Mouse (Mus musculus): ENCODE results near the gene Scrn2. TPM values are rescaled to one million over a fixed set of nuclear protein-coding genes. Genes with fewer than 3 reads are reported as not detected.
A peak's percentile ranks its signal among the peaks of the same experiment; 100 is the strongest.

The Scrn2 gene
- total and polyA plus RNA-seq, 3 experiments: 14.8 to 26.7 TPM; not detected in 1

GRCm38 (mm10) chr11:97072533-97072932, 42.8 kb downstream of the Scrn2 start (continued):
- TF ChIP-seq NELFE (IDR thresholded peaks at IDR 0.05; ENCODE audit: low read depth, low read length) (peak; percentile 28; the same call in 1 of the 2 replicates), ELF1 (IDR thresholded peaks at IDR 0.05; ENCODE audit: low read depth, low read length) (0 out of 2 replicates have a peak, but pooled peaks have one; percentile 37), MAFK (IDR thresholded peaks at IDR 0.05; ENCODE audit: borderline replicate concordance, low read depth, low read length) (no peak), UBTF (IDR thresholded peaks at IDR 0.05; ENCODE audit: borderline replicate concordance, insufficient read depth, low read depth, low read length) (no peak), USF1 (IDR thresholded peaks at IDR 0.05; ENCODE audit: low read depth, low read length) (0 out of 2 replicates have a peak, but pooled peaks have one; percentile 32), ETS1 (IDR thresholded peaks at IDR 0.05; ENCODE audit: low read depth, low read length) (no peak), ZMIZ1 (IDR thresholded peaks at IDR 0.05; ENCODE audit: low read depth, low read length) (no peak), MAX (IDR thresholded peaks at IDR 0.05; ENCODE audit: low read length) (peak; percentile 60)

DNA sequence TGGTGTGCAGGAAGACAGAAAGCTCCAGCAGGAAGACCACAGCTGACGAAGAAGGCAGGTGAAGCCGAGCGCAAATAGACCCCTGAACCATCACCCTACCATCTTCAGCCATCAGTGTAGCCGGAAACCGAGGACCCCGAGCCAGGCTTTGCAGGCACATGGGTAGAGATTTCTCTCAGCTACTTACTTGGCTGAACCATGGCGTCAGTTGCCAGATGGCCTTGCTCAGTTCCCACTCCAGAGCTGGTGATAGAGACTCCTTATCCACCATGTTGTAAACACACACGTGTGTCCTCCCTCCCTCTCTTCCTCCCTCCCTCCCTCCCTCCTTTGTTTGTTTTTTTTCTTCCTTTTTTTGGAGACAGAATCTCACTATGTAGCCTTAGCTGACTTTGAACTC, 44.5 kb downstream of the Scrn2 start:
- no peaks in the 10 kb centered on the region for H3K79me2 ChIP-seq (ENCODE audit: control insufficient read depth, insufficient read depth, low read length, poor library complexity)

DNA sequence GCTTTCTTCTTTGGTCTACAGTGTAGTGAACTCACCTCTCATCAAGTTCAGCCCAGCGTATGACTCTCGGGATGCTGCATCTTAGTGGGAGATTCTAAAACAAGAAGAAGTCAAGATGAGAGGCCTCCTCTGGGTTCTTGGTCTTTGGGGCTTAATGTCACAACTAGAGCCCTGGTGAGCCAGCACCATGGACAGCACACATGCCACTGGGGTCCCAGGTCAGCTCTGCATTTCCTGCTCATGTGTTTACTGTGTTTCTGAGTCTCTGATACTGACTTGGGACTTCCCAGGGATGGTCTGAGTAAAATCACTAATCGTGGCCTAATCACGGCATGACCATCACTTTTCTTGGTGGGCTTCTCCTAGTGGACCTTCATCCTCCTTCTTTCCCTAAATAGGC, 49.0 kb downstream of the Scrn2 start:
- H3K9ac ChIP-seq (ENCODE audit: control insufficient read depth, low read depth, low read length, poor library complexity, severe bottlenecking): no peak overlapping the region
- peak; percentile 81 for DNase-seq (ENCODE audit: low read depth, low spot score)
- no peaks in the 10 kb centered on the region for H3K27me3 ChIP-seq (ENCODE audit: control insufficient read depth in 1 of 2, insufficient read depth in 2 of 2, low read length in 2 of 2)
- no peaks in the 10 kb centered on the region; a peak in 1 of 4 replicates for H3K36me3 ChIP-seq (ENCODE audit: control insufficient read depth in 1 of 2, insufficient read depth in 2 of 2, low read length in 2 of 2)
- no peak overlapping the region for H3K27ac ChIP-seq (ENCODE audit: control insufficient read depth, low read depth, low read length)
- TF ChIP-seq MXI1 (IDR thresholded peaks at IDR 0.05; ENCODE audit: low read depth, low read length): peak; percentile 94
- TF ChIP-seq MAX (IDR thresholded peaks at IDR 0.05; ENCODE audit: low read length): peak; percentile 60
- peak; percentile 95 for TF ChIP-seq SIN3A (IDR thresholded peaks at IDR 0.05; ENCODE audit: low read length)
- no peak for TF ChIP-seq GATA1 (IDR thresholded peaks at IDR 0.05; ENCODE audit: low read depth, low read length)
- peak; percentile 23; the same call in 1 of the 2 replicates for TF ChIP-seq SMC3 (IDR thresholded peaks at IDR 0.05; ENCODE audit: low read depth, low read length)
- H3K9me3 ChIP-seq (replicated peaks; ENCODE audit: insufficient read depth, low read length): no peaks in the 10 kb centered on the region
- no peak overlapping the region for H3K4me3 ChIP-seq (ENCODE audit: control insufficient read depth in 1 of 2, insufficient read depth in 1 of 2, low read depth in 2 of 2, low read length in 2 of 2)
- no peaks in the 10 kb centered on the region for H3K79me2 ChIP-seq (ENCODE audit: control insufficient read depth, insufficient read depth, low read length, poor library complexity)
- H3K4me1 ChIP-seq (ENCODE audit: control insufficient read depth in 1 of 2, insufficient read depth in 2 of 2, low read length in 2 of 2): peaks cover 0 to 8% of the 10 kb centered on the region in 2 experiments; a peak in 2 of 4 replicates

More for the DNA sequence above, 44.5 kb downstream of the Scrn2 start:
- TF ChIP-seq UBTF (IDR thresholded peaks at IDR 0.05; ENCODE audit: borderline replicate concordance, insufficient read depth, low read depth, low read length): no peak
- no peak for TF ChIP-seq POLR2AphosphoS5 (IDR thresholded peaks at IDR 0.05; ENCODE audit: borderline replicate concordance, low read depth, low read length)
- no peaks in the 10 kb centered on the region for H3K4me1 ChIP-seq (ENCODE audit: control insufficient read depth in 1 of 2, insufficient read depth in 2 of 2, low read length in 2 of 2)
- no peaks in the 10 kb centered on the region for H3K27me3 ChIP-seq (ENCODE audit: control insufficient read depth in 1 of 2, insufficient read depth in 2 of 2, low read length in 2 of 2)
- no peak overlapping the region for H3K4me3 ChIP-seq (ENCODE audit: control insufficient read depth in 1 of 2, insufficient read depth in 1 of 2, low read depth in 2 of 2, low read length in 2 of 2)
- no peak overlapping the region for H3K9ac ChIP-seq (ENCODE audit: control insufficient read depth, low read depth, low read length, poor library complexity, severe bottlenecking)
- no peak overlapping the region for H3K27ac ChIP-seq (ENCODE audit: control insufficient read depth, low read depth, low read length)
- no peak for DNase-seq (ENCODE audit: low read depth, low spot score)
- no peaks in the 10 kb centered on the region for H3K36me3 ChIP-seq (ENCODE audit: control insufficient read depth in 1 of 2, insufficient read depth in 2 of 2, low read length in 2 of 2)
- H3K9me3 ChIP-seq (replicated peaks; ENCODE audit: insufficient read depth, low read length): no peaks in the 10 kb centered on the region

Data from MEL (cell line).